Mouse (Mus musculus) megakaryocyte progenitor cell, adult 5-6 weeks (primary cell): ENCODE measurements around the gene 4930556J24Rik. TPM values are rescaled to one million over a fixed set of nuclear protein-coding genes. Genes with fewer than 3 reads are reported as not detected.
"Not testable (repeated sequence)": the region's sequence is repeated elsewhere in the genome, so short reads cannot be mapped to it uniquely, and the experiment has no call there.

ENCODE experiments used
- ATAC-seq: replicated peaks from 2 replicates; pipeline ENCODE4 v1.8.0; 2016; ENCODE audit warnings: mild to moderate bottlenecking, moderate TSS enrichment, inconsistent platforms; ENCODE audit not compliant: poor library complexity
- total RNA-seq, 2 experiments: library from RNA; stranded (forward) in 1 of 2; stranded (reverse) in 1 of 2; fragments of 157-497, 149-512 nt in 1 of 2; fragments of 200-1000 nt in 1 of 2; gene quantifications; 2 replicates each; pipeline versions ENCODE4 v1.2.3 to v1.2.4; 2015 to 2017

4930556J24Rik gene
- total RNA-seq (2015) (not detected in 2 replicates), total RNA-seq (2017) (not detected in 2 replicates)

DNA sequence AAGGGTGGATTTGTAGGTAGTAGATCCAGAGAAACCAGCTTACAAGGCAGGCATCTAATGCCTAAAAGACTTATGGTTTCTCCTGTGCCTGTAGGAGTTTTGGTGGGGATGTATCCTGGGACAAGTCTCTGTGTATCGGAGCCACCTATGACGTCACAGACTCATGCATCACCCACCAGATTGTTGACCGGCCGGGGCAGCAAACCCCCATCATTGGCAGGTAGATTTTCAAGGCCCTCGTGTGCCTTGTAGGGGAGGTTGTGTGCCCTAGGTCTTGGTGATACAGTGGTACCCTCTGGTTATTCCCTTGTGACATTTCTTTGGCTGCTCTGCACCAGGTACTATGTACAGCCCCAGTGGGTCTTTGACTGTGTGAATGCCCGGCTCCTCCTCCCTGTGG lies at the start of gene 4930556J24Rik:
Gene 4930556J24Rik (minus strand): TSS at position 101 of the 400 bp plus-strand sequence.
- ATAC-seq: no peak

DNA sequence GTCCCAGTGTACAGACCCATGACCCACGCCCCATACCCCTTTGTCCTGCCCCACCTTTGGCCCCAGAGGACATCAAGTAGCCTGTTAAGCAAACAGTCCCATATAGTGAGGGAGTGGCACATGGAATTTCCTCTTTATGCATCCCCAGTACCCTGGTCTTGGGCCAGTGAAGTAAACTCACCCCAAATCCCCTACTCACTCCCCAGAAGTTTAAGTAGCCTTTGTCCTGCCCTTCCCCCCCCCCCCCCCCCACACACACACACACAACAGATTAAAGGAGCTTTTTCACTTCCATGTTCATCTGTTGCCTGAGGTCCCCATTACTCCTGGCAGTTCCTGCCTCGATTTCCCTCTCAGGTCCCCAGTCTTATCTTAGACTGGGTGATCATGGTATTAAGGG lies 46.7 kb upstream of the 4930556J24Rik start:
- ATAC-seq: no peak

DNA sequence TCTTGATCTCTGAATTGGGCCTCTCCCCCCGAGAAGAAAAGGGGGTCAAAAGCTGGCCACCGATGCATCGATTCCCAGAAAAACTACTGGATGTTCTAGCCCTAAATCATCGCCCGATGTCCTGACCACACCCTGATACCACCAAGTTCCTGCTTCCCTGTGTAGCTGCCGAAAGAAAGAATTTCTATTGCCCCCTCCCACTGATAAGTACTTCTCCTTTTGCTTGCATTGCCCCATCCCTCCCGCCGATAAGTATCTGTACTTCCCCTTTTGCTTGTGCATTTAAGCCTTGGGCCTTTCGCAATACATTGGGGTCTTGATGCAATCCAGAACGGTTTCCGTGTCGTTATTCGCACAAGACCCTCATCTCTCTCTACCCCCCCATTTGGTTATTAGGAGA lies 45.5 kb upstream of the 4930556J24Rik start:
- not testable (repeated sequence) for ATAC-seq

DNA sequence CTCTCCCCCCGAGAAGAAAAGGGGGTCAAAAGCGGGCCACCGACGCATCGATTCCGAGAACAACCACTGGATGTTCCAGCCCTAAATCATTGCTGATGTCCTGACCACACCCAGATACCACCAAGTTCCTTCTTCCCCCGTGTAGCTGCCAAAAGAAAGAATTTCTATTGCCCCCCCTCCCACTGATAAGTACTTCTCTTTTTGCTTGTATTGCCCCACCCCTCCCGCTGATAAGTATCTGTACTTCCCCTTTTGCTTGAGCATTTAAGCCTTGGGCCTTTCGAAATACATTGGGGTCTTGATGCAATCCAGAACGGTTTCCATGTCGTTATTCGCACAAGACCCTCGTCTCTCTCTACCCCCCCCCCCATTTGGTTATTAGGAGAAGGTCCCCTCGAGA lies 39.2 kb upstream of the 4930556J24Rik start:
- ATAC-seq: not testable (repeated sequence)

DNA sequence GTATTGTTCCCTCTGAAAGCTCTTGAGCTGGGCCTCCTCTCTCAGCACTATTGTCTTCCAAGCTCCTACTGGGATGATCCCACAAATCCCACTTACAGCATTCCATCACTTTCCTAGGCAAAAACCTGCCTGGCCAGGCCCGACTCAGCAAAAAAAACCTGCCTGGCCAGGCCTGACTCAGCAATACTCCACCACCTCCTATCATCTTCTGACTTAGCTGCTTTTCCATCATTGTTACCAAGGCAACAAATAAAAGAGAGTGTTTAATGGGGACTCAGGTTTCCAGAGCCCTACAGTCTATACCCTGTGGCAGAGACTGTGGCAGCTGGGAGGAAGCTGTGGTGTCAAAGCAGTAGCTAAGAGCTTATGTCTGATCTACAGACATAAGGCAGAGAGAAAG lies 36.0 kb upstream of the 4930556J24Rik start:
- no peak for ATAC-seq

DNA sequence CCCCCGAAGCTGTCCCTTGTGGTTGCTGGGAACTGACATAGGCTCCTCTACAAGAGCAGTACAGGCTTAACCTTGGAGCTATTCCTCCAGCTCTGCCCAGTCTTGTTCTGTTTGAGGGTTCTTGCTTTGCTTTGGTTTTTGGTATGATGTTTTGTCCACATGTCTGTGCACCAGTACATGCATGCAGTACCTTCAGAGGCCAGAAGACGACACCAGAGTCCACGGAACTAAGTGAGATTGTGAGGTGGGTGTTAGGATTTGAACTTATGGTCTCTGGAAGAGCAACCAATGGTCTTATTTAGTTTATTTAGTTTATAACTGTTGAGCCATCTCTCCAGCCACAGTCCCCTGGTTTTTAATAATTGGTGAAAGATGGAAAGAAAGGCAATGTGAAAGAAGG lies 29.9 kb upstream of the 4930556J24Rik start:
- no peak for ATAC-seq

DNA sequence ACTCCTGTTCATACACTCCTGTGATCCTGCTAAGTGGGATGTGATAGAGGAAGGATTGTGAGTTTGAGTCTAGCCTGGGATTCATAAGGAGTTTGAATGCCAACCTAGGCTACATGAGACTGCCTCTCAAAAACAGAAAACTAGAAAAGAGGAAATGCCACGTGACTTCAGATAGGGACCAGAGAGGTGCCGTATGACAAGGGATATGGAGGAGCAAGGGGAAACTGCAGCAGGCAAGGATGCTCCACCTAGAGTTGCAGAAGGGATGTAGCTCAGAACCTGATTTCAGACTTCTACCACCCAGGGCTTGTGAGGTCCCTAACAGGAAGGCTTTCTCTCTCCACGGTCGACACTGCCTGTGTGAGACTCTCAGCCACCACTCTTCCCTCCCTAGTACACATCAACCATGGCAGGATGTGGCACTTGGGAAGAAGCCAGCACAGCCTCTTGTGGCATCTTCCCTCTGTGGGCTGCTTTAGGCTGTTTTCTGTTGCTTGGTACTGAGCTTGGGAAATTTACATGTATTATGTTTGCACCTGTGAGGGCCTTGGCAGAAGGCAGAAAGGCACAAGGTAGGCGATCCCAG lies 28.7 kb upstream of the 4930556J24Rik start:
- ATAC-seq: no peak

DNA sequence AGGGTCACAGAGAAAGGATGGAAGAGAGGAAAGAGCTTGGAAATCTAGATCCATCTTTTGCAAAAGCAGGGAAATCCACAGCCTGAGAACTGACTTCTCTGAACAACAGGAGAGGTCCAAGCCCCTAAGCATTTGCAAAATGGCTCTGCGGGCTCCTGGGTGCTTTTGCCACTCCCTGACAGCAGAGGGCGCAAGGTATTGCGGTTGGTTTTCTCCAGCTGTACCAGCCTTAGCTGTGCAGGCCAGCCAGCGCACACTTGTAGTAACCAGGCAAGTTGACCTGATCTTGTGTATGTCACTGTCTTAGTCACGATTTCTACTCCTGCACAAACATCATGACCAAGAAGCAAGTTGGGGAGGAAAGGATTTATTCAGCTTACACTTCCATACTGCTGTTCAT lies 25.0 kb upstream of the 4930556J24Rik start:
- peak; percentile 90 for ATAC-seq

DNA sequence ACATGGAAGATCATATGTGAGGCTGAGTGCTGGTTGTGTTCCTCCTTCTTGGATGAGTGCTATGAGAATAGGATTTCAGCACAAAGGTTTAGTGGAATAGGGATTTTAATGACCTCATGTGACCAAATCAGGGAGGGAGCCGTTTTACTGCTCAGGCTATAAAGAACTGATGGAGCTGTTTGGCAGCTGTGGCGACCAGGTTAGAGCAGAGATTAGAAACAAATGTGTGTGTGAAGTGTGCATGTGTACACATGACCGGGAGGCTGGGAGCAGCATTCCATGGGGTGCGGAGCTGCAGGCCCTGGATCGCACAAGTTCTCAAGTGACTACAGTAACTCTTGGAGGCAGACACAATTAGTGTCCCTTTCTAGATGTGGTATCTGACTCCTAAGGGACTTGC lies 23.0 kb upstream of the 4930556J24Rik start:
- ATAC-seq: no peak

DNA sequence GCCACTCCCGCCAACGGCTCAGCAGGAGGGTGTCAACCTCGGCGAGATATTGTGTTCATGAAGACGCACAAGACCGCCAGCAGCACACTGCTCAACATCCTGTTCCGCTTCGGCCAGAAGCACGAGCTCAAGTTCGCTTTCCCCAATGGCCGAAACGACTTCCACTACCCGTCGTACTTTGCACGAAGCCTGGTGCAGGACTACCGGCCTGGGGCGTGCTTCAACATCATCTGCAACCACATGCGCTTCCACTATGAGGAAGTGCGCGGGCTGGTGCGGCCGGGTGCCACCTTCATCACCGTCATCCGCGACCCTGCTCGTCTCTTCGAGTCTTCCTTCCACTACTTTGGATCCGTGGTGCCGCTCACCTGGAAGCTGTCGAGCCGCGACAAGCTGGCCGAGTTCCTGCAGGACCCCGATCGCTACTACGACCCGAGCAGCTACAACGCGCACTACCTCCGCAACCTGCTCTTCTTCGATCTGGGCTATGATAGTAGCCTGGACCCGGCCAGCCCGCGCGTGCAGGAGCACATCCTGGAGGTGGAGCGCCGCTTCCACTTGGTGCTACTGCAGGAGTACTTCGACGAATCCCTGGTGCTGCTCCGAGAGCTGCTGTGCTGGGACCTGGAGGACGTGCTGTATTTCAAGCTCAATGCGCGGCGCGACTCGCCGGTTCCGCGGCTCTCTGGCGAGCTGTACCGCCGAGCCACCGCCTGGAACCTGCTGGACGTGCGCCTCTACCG lies 21.6 kb upstream of the 4930556J24Rik start:
- ATAC-seq: peak; percentile 77

DNA sequence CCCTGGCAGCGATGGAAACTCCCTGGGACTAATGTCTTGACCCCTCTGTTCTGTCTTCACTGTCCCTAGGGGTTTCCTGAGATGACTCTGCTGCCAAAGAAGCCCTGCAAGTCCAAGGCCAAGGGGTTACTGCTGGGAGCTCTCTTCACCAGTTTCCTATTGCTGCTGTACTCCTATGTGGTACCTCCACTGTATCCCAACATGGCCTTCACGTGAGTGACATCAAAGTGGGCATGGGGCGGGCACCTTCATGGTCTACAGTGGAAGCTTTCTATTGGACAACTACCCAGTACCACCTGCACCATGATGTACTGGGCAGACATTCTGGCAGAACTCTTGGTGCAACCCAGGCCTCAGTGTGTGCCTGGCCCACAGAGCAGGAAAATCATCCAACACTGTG lies 20.3 kb upstream of the 4930556J24Rik start:
- no peak for ATAC-seq

DNA sequence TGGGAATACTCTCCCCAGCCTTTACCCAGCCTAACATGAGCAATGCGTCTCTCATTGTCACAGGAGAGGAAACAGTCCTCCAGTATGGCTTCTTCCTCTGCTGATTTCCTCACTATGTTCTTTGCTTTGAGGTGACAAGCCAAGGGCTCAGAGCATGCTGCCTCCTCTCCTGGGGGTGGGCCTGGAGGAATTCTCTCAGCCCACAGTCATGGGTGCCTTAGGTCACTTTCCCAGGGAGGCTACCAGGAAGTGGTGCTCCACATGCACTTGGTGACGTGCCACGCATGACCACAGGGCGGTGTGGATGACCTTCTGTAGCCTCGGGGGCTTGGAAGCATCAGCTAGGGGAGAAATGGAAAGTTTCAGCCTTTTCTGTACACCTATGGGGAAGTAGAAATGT lies 18.9 kb upstream of the 4930556J24Rik start:
- ATAC-seq: no peak

DNA sequence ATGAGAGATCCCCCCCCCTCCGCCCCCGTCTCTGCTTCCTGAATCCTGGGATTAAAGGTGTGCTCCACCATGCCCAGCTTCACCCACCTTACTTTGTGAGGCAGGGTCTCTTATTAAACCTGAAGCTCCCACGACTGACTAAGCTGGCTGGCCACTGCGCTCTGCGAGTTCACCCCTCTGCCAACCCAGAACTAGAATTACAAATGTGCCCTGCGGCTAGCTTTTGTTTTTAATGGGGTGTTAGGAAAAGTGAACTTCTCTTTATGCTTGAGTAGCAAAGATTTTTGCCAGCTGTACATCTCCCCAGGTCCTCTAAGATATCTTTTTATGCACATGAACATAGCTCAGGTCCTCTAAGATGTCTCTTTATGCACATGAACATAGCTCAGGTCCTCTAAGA lies 17.3 kb upstream of the 4930556J24Rik start:
- ATAC-seq: no peak

DNA sequence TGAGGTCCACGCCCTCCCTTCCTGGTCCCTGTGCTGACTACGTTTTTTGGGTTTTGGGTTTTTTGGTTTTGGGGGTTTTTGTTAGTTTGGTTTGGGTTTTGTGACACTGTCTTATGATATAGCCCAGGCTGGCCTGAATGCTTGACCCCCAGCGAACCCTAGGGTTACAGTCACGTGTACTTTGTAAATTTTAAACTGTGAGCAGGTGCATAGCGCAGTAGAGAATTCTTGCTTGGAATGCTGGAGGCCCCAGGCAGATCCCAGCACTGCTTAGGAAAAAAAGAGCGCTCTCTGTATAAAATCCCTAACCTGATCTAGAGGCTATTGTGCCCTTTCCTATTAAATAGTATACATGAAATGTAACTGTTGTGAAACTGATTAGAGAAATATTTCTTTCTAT lies 16.6 kb upstream of the 4930556J24Rik start:
- no peak for ATAC-seq

DNA sequence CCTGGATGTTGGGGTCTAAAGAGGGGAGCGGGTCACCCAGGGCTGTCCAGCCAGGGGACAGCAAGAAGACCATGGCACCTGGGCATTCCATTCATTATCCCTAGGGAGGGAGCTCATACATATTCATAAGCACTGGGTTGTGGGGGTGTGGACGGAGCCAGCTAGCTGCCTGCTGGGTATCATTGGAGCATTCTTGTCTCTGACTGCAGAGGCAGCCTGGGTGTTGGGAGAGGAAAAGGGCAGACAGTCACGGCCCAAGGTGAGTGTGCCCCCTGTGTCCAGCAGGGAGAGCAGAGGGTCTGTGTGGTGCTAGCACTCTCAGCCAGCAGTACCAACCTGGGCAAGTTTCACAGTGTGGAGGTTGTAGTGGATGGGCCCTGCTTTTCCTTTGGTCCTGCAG lies 13.2 kb upstream of the 4930556J24Rik start:
- ATAC-seq: no peak

DNA sequence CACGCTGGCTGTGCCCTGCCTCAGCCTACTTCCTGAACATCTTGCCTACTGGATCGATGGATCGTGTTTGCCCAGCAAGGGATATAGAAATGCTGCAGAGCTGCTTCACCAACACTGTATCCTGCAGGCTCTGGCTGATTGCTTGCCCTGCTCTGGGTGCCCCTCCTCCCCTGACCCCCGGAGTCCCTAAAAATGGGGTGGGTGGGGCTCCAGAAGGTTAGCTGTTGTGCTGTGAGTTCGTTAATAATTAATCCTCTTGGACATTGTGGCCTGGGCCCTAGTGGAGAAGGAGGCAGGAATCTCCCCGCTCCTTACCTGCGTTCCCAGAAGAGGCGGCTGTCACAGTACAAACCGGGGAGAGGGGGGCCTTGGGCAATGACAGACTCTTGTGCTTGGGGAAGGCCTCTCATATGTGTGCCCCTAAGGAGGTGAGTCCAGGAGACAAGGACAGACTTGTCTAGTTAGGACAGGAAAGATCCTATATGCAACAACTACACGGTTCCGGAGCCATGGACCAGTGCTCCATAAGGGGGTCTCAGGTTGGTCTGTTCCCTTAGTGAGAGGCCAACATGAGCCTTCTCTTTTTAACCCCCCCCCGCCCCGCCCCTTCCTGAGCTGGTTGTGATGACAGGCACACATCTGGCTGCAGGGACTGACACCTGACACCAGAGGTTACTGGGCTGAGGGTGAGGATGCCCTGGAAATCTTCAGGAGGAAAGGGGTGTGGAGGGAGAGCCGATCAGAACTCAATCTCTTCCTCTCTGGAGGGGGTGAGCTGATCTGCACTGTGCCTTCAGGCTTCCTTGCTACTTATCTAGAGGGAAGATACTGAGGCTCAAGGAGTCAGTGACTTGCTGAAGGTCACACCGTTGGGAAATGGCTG lies 7.5 kb upstream of the 4930556J24Rik start:
- ATAC-seq: no peak

DNA sequence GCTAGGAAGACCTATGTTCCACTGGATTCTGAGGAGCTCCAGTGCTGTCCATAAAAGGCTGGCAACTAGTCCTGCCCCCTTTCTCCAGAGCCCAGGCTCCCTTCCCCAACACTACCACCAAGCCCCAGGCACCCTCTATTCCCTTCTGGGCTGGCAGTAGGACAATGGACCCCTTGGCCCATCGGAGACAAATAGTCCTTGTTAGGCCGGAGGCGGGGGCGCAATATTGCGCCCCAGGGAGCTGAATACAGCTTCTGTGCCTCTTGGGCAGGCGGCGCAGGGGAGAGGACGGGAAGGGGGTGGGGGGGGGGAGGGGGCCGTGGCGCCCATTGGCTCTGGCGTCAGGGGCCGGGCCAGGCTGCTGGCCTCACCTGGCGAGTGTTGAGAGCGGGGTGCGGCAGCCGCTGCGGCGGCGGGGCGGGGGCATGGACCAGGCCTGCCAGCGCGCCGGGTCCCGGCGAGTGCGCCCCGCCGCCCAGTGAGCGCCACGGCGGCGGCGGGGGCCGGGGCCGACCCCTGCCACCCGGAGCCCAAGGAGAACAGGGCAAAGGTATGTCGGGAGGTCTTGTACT lies 6.8 kb upstream of the 4930556J24Rik start, which contains the start of gene Gal3st1:
Gene Gal3st1 (plus strand): TSS at position 346 of the 572 bp plus-strand sequence.
- ATAC-seq: no peak

DNA sequence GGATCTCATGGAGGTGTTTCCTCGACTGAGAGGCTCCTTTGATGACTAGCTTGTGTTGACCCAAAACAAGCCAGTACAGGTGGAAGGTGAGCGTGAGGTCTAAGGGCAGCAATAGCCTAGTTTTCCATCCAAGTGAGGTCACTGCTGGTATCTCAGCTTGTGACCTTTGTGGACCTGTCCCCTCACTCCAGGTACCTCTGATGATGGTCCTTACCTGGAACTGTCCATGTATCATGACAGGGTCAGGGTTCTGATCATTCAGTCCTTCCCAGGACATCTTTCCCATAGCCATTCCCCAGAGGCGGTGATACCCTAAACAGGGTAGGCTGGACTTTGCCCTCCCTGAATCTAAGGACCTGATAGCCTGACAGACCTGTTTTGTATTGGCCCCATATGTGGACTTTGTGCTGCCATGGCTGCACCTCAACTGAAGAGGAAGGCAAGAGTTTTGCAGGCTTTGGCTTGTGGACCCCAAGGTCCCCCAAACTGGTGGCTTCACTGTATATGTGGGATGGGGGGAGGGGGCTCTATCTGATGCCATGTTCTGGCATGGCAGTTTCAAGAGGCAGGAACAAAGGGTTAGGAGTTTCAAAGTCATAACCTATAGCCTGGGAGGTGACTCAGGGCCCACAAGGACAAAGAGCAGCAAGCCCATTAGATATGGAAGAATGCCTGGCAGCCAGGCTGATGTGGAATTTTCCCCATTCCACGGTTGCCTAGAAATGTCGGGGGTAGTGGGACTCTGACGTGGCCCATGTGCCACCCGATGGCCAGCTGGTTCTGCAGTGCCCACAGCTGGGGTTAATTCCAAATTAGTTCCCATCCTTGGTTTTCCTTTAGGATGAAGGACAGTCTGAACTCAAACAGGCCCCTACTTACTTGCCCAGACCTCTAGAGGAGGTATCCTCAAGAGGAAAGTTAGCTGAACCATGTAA lies 6.0 kb upstream of the 4930556J24Rik start:
- no peak for ATAC-seq

DNA sequence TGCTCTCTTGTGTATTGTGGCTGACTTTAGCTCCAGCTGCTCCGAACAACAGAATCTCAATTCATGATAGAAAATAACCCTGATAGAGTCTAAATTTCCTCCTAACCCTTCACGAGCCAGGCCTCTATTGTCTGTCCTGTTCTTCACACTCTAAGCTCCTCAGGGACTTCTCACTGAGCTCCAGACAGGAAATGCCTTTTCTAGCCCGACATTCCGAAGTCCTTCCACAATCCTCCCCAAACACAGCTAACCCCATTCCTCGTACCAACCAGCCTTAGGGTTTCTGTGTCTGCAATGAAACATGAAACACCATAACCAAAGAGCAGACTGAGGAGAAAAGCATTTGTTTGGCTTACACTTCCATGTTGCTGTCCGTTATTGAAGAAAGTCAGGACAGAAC lies 5.0 kb upstream of the 4930556J24Rik start:
- no peak for ATAC-seq

DNA sequence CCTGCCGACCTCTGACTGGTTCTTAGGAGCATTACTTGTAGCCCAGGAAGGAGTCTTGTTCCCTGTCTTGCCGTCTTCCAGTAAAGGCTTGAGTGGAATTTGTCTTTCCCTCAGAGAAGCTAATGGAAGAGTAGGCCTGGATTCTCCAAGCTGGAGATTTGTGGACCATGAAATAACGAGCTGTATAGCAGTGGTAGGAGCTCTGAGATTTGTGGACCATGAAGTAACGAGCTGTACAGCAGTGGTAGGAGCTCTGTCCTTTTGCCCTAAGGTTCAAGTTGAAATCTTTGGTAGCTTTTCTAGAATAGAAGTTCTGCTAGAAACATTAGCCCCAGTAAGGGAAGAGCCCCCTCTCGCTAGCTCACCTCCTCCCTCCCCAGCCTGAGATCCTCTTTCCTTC lies 1.8 kb upstream of the 4930556J24Rik start:
- ATAC-seq: no peak
